Mouse (Mus musculus): Measurements from ENCODE around the gene Rad51c. TPM values are rescaled to one million over a fixed set of nuclear protein-coding genes. Genes with fewer than 3 reads are reported as not detected.
A peak's percentile ranks its signal among the peaks of the same experiment; 100 is the strongest.
"Not testable (repeated sequence)": the region's sequence is repeated elsewhere in the genome, so short reads cannot be mapped to it uniquely, and the experiment has no call there.

The Rad51c gene
- polyA plus RNA-seq (2014; fragmentation: Nextera tagmentation; extraction: Ambion mirVana) = 10.0 and 11.7 TPM in 2 replicates

DNA sequence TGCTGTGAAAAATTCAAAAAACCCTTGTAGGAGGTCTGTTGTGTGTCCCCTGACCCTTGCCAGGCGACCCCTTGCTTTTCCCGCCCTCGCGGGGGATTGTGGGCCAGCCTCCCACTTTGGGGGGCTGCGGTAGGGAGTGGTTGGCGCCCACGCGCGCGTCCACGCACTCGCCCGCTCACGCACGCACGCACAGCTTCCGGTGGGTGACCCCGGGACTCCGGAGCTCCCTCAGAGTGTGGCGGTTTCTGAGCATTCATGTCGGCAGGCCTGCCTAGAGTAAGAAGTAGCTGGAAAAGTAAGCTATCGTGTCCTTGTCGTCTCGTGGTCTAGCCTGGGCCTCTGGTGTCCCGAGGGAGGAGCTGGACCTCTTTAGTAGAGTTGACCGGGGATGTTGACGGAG is at the start of gene Rad51c, which contains the start of gene Tex14:
TSS of gene Rad51c (minus strand) at position 79 of the 400 bp plus-strand sequence.
TSS of gene Tex14 (plus strand) at position 190 of the 400 bp plus-strand sequence.
- H3K27me3 ChIP-seq (ENCODE audit: control insufficient read depth, insufficient read depth, low read length) = no peaks in the 10 kb centered on the region
- peak; percentile 15; the same call in 1 of the 2 replicates for ATAC-seq (ENCODE audit: insufficient number of reproducible peaks, insufficient read depth, low FRiP score, low read depth)
- H3K4me1 ChIP-seq (ENCODE audit: control insufficient read depth in 2 of 2, insufficient read depth in 2 of 2, low read length in 2 of 2) = peaks cover 4% of the 10 kb centered on the region in 2 experiments; a peak in 3 of 4 replicates
- H3K9me3 ChIP-seq (ENCODE audit: control insufficient read depth, low read length) = no peaks in the 10 kb centered on the region
- peaks cover 8% of the 10 kb centered on the region; the same call in 1 of the 2 replicates for H3K36me3 ChIP-seq (ENCODE audit: control insufficient read depth, insufficient read depth, low read length)
- H3K27ac ChIP-seq (replicated peaks in 1 of 2; ENCODE audit: control insufficient read depth in 1 of 2, insufficient read depth in 1 of 2, low read depth in 2 of 2, low read length in 2 of 2) = peak within 1 kb of the TSS; percentile 93 to 94
- H3K4me2 ChIP-seq (ENCODE audit: low read length) = peak within 1 kb of the TSS; percentile 68
- peak within 1 kb of the TSS; percentile 69 to 86 for H3K4me3 ChIP-seq (ENCODE audit: control insufficient read depth in 1 of 2, insufficient read depth in 1 of 2, low read depth in 1 of 2, low read length in 2 of 2)
- peak within 1 kb of the TSS; percentile 88 for H3K9ac ChIP-seq (ENCODE audit: low read length)
- 67% methylated on average over 27 of the region's 27 CpGs for WGBS

GRCm38 (mm10) chr11:87454035-87454690 is 49.4 kb upstream of the Rad51c start:
- Histone ChIP-seq H3K4me2 (ENCODE audit: low read length) (no peak overlapping the region), H3K36me3 (ENCODE audit: control insufficient read depth, insufficient read depth, low read length) (no peaks in the 10 kb centered on the region), H3K9ac (ENCODE audit: low read length) (0 out of 2 replicates have a peak overlapping the region, but pooled peaks have one; percentile 4), H3K27me3 (ENCODE audit: control insufficient read depth, insufficient read depth, low read length) (no peaks in the 10 kb centered on the region), H3K4me3 (ENCODE audit: control insufficient read depth in 1 of 2, insufficient read depth in 1 of 2, low read depth in 1 of 2, low read length in 2 of 2) (no peak overlapping the region), H3K4me1 (ENCODE audit: control insufficient read depth in 2 of 2, insufficient read depth in 2 of 2, low read length in 2 of 2) (peaks cover 0 to 5% of the 10 kb centered on the region in 2 experiments; a peak in 3 of 4 replicates), H3K9me3 (ENCODE audit: control insufficient read depth, low read length) (no peaks in the 10 kb centered on the region), H3K27ac (replicated peaks in 1 of 2; ENCODE audit: control insufficient read depth in 1 of 2, insufficient read depth in 1 of 2, low read depth in 2 of 2, low read length in 2 of 2) (no peak overlapping the region)
- 85% methylated on average over 2 of the region's 2 CpGs for WGBS
- no peak for ATAC-seq (ENCODE audit: insufficient number of reproducible peaks, insufficient read depth, low FRiP score, low read depth)

DNA sequence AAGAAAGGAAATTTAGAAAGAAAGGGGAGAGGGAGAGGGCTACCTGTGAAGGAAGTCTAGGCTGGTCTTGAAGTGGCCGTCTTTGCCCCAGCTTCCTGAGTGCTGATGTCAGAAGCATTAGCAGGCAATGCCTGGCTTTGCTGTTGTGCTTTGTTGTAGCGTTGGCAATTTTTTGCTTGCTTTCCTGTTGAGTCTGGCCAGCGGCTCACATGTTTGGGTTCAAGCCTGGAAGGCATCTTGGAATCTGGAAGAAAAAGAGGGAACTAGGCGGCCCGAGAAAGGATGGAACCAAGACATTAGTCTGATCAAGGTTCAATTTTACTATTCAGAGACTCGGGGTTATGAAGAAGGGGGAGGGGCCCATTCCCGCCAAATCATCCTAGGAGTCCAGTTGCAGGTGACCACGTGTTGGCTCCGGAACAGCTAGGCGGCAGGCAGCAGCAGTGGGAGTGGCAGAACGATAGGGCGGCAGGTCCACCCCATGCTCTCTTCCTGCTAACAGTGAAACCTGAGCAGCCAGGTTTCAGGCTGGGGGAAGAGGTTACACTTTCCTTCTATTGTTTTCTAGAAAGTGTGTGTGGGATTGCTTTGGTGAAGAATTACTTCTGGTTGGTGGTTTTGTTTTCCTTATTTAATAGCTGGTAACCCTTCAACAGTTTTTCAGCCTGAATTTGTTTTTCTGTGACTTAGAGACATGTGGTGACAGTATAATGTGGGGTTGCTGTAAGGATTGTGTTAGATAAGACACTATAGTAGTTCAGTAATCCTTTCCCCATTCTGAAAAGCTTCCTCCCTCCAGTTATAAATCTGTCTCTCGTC is 48.7 kb upstream of the Rad51c start:
- Histone ChIP-seq H3K36me3 (ENCODE audit: control insufficient read depth, insufficient read depth, low read length) (no peaks in the 10 kb centered on the region), H3K4me2 (ENCODE audit: low read length) (peak overlapping the region; percentile 18), H3K9me3 (ENCODE audit: control insufficient read depth, low read length) (no peaks in the 10 kb centered on the region), H3K4me3 (ENCODE audit: control insufficient read depth in 1 of 2, insufficient read depth in 1 of 2, low read depth in 1 of 2, low read length in 2 of 2) (no peak overlapping the region), H3K27ac (replicated peaks in 1 of 2; ENCODE audit: control insufficient read depth in 1 of 2, insufficient read depth in 1 of 2, low read depth in 2 of 2, low read length in 2 of 2) (no peak overlapping the region), H3K27me3 (ENCODE audit: control insufficient read depth, insufficient read depth, low read length) (no peaks in the 10 kb centered on the region), H3K9ac (ENCODE audit: low read length) (0 out of 2 replicates have a peak overlapping the region, but pooled peaks have one; percentile 4), H3K4me1 (ENCODE audit: control insufficient read depth in 2 of 2, insufficient read depth in 2 of 2, low read length in 2 of 2) (peaks cover 0 to 5% of the 10 kb centered on the region in 2 experiments; a peak in 3 of 4 replicates)
- no peak for ATAC-seq (ENCODE audit: insufficient number of reproducible peaks, insufficient read depth, low FRiP score, low read depth)
- WGBS = 16% methylated on average over 13 of the region's 13 CpGs

DNA sequence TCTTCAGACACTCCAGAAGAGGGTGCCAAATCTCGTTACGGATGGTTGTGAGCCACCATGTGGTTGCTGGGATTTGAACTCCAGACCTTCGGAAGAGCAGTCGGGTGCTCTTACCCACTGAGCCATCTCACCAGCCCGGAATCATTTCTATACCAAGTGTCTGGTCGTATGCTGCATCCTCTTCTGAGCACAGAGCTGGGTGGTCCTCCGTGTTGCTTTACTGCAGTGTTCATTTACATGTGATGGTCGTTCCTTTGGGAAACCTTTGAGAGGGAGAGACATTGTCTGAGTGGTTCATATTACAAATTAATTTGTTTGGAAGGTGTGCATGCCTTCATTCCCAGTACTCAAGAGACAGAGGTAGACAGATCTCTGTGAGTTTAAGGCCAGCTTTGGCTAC is 48.0 kb upstream of the Rad51c start:
- H3K36me3 ChIP-seq (ENCODE audit: control insufficient read depth, insufficient read depth, low read length); H3K4me3 ChIP-seq (ENCODE audit: control insufficient read depth in 1 of 2, insufficient read depth in 1 of 2, low read depth in 1 of 2, low read length in 2 of 2); H3K9me3 ChIP-seq (ENCODE audit: control insufficient read depth, low read length); H3K4me2 ChIP-seq (ENCODE audit: low read length); H3K27ac ChIP-seq (replicated peaks in 1 of 2; ENCODE audit: control insufficient read depth in 1 of 2, insufficient read depth in 1 of 2, low read depth in 2 of 2, low read length in 2 of 2); ATAC-seq (ENCODE audit: insufficient number of reproducible peaks, insufficient read depth, low FRiP score, low read depth); H3K4me1 ChIP-seq (ENCODE audit: control insufficient read depth in 2 of 2, insufficient read depth in 2 of 2, low read length in 2 of 2); H3K27me3 ChIP-seq (ENCODE audit: control insufficient read depth, insufficient read depth, low read length); H3K9ac ChIP-seq (ENCODE audit: low read length): not testable (repeated sequence)
- WGBS = 75% methylated on average over 6 of the region's 8 CpGs

GRCm38 (mm10) chr11:87449847-87450246 is 45.1 kb upstream of the Rad51c start:
- 52% methylated on average over 5 of the region's 5 CpGs for WGBS
- not testable (repeated sequence) for ATAC-seq (ENCODE audit: insufficient number of reproducible peaks, insufficient read depth, low FRiP score, low read depth); H3K4me2 ChIP-seq (ENCODE audit: low read length); H3K27me3 ChIP-seq (ENCODE audit: control insufficient read depth, insufficient read depth, low read length); H3K4me3 ChIP-seq (ENCODE audit: control insufficient read depth in 1 of 2, insufficient read depth in 1 of 2, low read depth in 1 of 2, low read length in 2 of 2); H3K4me1 ChIP-seq (ENCODE audit: control insufficient read depth in 2 of 2, insufficient read depth in 2 of 2, low read length in 2 of 2); H3K9me3 ChIP-seq (ENCODE audit: control insufficient read depth, low read length); H3K9ac ChIP-seq (ENCODE audit: low read length); H3K36me3 ChIP-seq (ENCODE audit: control insufficient read depth, insufficient read depth, low read length); H3K27ac ChIP-seq (replicated peaks in 1 of 2; ENCODE audit: control insufficient read depth in 1 of 2, insufficient read depth in 1 of 2, low read depth in 2 of 2, low read length in 2 of 2)

GRCm38 (mm10) chr11:87449200-87449547 is 44.4 kb upstream of the Rad51c start:
- H3K4me1 ChIP-seq (ENCODE audit: control insufficient read depth in 2 of 2, insufficient read depth in 2 of 2, low read length in 2 of 2) = peaks cover 5% of the 10 kb centered on the region in 2 experiments
- H3K9ac ChIP-seq (ENCODE audit: low read length) = 0 out of 2 replicates have a peak overlapping the region, but pooled peaks have one; percentile 3
- H3K27me3 ChIP-seq (ENCODE audit: control insufficient read depth, insufficient read depth, low read length) = no peaks in the 10 kb centered on the region
- ATAC-seq (ENCODE audit: insufficient number of reproducible peaks, insufficient read depth, low FRiP score, low read depth) = no peak
- 14% methylated on average over 3 of the region's 3 CpGs for WGBS
- no peaks in the 10 kb centered on the region for H3K36me3 ChIP-seq (ENCODE audit: control insufficient read depth, insufficient read depth, low read length)
- H3K4me3 ChIP-seq (ENCODE audit: control insufficient read depth in 1 of 2, insufficient read depth in 1 of 2, low read depth in 1 of 2, low read length in 2 of 2) = no peak overlapping the region
- H3K27ac ChIP-seq (replicated peaks in 1 of 2; ENCODE audit: control insufficient read depth in 1 of 2, insufficient read depth in 1 of 2, low read depth in 2 of 2, low read length in 2 of 2) = peak overlapping the region; percentile 52 to 73; a peak in 3 of 4 replicates
- H3K9me3 ChIP-seq (ENCODE audit: control insufficient read depth, low read length) = no peaks in the 10 kb centered on the region
- no peak overlapping the region for H3K4me2 ChIP-seq (ENCODE audit: low read length)

DNA sequence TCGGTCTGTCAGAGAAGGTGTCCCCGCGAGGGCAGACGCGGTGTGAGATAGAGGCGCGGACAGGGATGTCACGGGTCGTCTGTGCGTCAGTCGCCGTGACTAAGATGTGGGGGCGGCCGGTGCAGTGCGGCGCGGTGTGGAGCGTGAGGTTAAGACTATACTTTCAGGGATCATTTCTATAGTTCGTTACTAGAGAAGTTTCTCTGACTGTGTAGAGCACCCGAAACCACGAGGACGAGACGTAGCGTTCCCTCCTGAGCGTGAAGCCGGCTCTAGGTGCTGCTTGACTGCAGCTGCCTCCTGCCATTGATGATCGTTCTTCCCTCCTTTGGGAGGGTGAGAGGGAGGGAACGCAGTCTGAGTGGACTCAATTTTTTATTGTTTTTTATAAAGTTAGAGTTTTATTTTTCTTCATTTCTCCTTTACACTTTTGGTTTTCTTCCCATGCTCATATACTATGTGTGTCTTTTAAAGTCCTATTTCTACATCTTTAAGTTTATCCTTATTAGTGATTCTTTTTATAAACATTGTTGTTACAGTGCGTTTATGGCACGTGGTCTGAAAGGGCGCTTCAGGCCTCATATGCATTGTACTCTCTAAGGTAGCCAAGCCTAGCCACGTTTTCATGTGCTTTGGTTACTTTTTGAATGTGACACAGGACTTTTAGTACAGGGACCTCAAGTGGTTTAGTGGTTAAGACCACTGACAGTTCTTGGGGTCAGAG is 43.9 kb upstream of the Rad51c start:
- H3K36me3 ChIP-seq (ENCODE audit: control insufficient read depth, insufficient read depth, low read length); H3K9me3 ChIP-seq (ENCODE audit: control insufficient read depth, low read length); H3K27me3 ChIP-seq (ENCODE audit: control insufficient read depth, insufficient read depth, low read length); H3K4me1 ChIP-seq (ENCODE audit: control insufficient read depth in 2 of 2, insufficient read depth in 2 of 2, low read length in 2 of 2); H3K4me3 ChIP-seq (ENCODE audit: control insufficient read depth in 1 of 2, insufficient read depth in 1 of 2, low read depth in 1 of 2, low read length in 2 of 2); H3K4me2 ChIP-seq (ENCODE audit: low read length): not testable (repeated sequence)
- WGBS = under 1% methylated on average over 6 of the region's 32 CpGs
- Histone ChIP-seq H3K27ac (replicated peaks in 1 of 2; ENCODE audit: control insufficient read depth in 1 of 2, insufficient read depth in 1 of 2, low read depth in 2 of 2, low read length in 2 of 2) (peak overlapping the region; percentile 52 to 73), H3K9ac (ENCODE audit: low read length) (peak overlapping the region; percentile 3; the same call in 1 of the 2 replicates)
- peak; percentile 93 for ATAC-seq (ENCODE audit: insufficient number of reproducible peaks, insufficient read depth, low FRiP score, low read depth)

All from heart, embryonic 14.5 days (tissue).